Mouse (Mus musculus): Measurements from ENCODE around the gene Prep. TPM values are rescaled to one million over a fixed set of nuclear protein-coding genes. Genes with fewer than 3 reads are reported as not detected.

Gene Prep
- 10 to 100 TPM; 16.3 to 17.6 TPM for total RNA-seq (2021)
- long read RNA-seq, experiment 1, full-length matches to known transcripts, result 82 of 95 reads
- long read RNA-seq, experiment 1, partial matches to known transcripts, result 6 of 95 reads
- long read RNA-seq, experiment 1, other reads (novel, unspliced or antisense), result 7 of 95 reads
- long read RNA-seq, experiment 2, full-length matches to known transcripts, result 75 of 86 reads
- long read RNA-seq, experiment 2, partial matches to known transcripts, result 9 of 86 reads
- long read RNA-seq, experiment 2, other reads (novel, unspliced or antisense), result 2 of 86 reads

- peak; percentile 97 to 98 for DNase-seq
- intact Hi-C loops (cut with DNase I), result loop anchor here (10.0 kb wide), 1 partner anchor 1522 kb away; the partner anchor contains the start of gene 1700021F05Rik
Observed at GRCm38 (mm10) chr10:45066931-45067308, at the start of gene Prep. Prep (plus strand) TSS chr10:45067203.

GRCm38 (mm10) chr10:45017352-45017751, 49.7 kb upstream of the Prep start:
- intact Hi-C loops (cut with DNase I), result no loop called here
- DNase-seq, result no peak

DNA sequence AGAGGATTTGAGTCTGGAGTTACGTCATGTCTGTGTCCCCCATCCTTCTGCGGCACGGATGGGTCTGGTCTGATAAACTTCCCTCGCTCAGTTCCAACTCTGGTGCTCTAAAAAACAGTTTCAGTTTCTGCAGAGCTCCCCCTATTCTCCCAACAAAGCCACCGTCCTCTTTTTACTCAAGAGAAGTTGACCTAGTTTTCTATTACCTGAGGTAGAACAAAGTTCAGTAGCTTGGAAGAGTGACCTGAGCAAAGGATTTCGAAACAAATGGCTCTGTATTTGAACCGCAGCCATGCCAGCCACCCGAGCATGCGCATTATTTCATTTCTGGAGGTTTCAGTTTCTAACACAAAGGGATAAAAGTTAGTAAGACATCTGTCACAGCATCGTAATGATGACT, 49.2 kb upstream of the Prep start:
- no peak for DNase-seq
- intact Hi-C loops (cut with DNase I), result no loop called here

DNA sequence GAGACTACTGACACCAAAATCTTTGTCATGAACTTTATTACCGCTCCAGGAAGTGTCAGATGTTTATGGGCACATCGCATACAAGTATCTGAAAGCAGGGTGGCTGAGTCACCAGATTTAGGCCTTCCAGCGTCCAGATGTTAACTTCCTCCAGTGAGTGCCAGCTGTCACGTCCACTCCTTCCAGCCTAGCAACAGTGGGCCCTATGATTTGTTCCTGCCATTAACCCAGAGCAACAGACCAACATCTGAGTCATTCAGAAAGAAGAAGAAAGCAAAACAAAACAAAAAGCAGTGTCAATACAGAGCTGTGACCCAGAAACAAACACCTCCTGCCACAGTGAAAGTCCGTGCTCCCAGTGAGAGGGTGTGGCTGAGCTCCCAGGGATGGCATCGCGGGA, 47.6 kb upstream of the Prep start:
- DNase-seq, result no peak
- intact Hi-C loops (cut with DNase I), result no loop called here

DNA sequence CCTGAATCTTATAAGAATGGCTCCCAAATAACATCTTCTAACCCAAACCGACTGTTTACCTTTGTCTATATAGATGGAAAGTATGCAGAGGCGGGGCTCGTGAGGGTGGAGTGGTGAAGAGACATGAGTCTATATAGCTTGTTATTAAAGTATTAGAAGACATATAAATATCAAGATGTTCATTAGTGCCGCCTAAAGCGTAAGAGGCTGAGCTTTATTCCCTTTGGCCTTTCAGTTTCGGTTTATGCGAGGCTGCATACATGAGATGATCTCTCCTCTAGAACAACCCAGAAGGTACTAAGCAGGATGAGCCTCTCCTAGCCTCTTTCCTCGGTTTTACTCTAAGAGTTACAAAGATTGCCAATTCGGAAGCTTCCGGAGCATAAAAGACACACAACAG, 47.2 kb upstream of the Prep start:
- no peak for DNase-seq
- intact Hi-C loops (cut with DNase I), result no loop called here

DNA sequence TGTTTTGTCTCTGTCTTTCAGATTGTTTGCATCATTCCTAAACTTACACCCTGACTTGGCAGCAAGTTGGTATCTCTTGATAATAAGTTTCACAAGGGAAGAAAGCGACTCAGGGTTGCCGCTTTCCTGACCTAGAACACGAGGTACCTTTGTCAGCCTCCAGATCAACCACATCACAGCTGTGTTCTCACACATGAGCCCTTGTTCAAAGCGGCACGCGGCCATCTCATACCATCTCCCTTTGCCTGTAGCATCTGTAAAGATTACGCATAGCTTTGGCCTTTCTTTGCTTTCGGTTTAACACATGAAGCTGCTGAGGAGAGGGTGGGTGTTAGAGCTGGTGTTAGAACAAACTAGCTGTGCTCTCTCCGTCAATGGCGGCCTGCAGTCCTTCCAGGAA, 46.7 kb upstream of the Prep start:
- intact Hi-C loops (cut with DNase I), result no loop called here
- no peak for DNase-seq

DNA sequence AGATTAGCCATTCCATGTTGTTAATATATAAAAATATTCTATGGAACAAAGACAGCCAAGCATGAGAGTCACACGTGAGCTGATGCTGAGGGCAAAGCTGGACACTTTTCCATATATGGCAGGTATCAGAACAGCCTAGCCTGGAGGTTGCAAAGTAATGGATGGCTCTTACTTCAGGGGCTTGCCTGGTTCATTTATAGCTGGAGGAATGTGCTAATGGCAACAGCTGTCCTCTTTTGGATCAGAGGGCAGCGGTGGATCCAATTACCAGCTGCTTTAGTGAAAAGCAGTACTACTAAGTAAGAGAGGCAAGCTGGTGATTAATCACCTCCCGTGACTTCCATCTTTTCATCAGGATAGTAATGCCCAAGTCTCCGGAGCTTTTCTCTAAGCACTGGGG, 41.8 kb upstream of the Prep start:
- DNase-seq, result no peak
- intact Hi-C loops (cut with DNase I), result no loop called here

- intact Hi-C loops (cut with DNase I), result no loop called here
- DNase-seq, result no peak
Observed at GRCm38 (mm10) chr10:45026935-45027334, 40.1 kb upstream of the Prep start.

GRCm38 (mm10) chr10:45045268-45045928, 21.6 kb upstream of the Prep start:
- intact Hi-C loops (cut with DNase I), result loop anchor here (2.0 kb wide), 2 partner anchors 587 to 753 kb away; no protein-coding TSS in a partner anchor
- DNase-seq, result peak; percentile 76 to 84

DNA sequence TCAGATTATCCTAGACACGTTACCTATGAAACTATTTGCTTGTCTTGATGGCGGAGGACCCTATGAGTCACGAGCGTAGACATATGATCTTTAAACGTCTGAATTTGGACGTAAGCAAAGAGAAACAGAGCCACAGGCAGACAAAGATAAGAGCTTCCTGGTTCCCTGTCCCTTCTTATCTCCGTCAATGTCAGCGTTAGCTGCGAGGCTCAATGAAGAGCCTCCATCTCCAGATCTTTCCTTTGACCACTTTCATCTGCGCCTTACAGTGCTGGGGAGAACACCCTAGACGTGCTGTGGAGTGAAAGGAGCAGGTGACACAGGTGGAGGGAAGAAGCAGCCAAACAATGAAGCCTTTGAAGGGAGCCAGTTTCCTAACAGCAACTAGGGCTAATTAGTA, 18.8 kb upstream of the Prep start:
- no peak for DNase-seq
- intact Hi-C loops (cut with DNase I), result no loop called here

- intact Hi-C loops (cut with DNase I), result no loop called here
- DNase-seq, result peak in 1 of 2 experiments; percentile 21
Observed at GRCm38 (mm10) chr10:45048622-45049021, 18.4 kb upstream of the Prep start.

- DNase-seq, result peak; percentile 75 to 84
- intact Hi-C loops (cut with DNase I), result loop anchor here (5.0 kb wide), 1 partner anchor 321 kb away; no protein-coding TSS in a partner anchor
Observed at GRCm38 (mm10) chr10:45051125-45051744, 15.8 kb upstream of the Prep start.

DNA sequence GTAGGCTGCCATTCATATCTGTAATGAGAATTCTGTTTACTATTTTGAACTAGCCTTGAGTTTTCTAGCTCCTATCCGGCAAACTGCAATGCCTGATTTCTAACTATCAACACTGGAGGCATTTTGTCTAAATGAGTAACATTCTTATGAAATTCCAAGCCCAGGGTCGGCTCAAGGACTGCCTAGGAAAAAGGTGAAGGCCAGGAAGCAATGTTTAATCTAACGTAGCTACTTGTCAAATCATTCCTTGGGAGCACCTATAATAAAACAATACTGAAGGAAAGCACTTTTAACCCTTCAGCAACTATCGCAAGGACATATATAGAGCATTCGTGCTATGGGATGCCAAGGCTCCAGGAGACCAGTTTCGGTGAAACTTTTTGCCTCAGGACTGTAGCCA, 8.6 kb upstream of the Prep start:
- DNase-seq, result no peak
- intact Hi-C loops (cut with DNase I), result no loop called here

DNA sequence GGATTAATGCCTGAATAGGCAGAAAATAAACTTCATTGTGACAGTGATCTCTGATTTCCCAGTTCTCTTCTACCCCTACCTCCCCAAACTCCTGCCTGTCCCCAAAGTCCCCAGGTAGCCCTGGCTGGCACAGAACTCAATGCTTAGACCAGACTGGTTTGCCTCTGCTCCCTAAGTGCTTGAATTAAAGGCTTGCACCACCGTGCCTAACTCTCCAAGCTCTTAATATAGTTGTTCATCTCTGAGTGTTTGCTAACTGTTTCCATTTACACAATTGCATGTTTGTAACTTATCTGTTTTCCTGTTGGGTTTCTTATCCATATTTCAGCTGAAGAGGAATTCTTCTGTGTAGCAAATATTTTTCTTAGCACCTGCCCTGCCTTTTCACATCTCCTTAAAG, 6.2 kb upstream of the Prep start:
- intact Hi-C loops (cut with DNase I), result loop anchor here (10.0 kb wide), 1 partner anchor 1516 kb away; the partner anchor contains the start of gene 1700021F05Rik
- no peak for DNase-seq

DNA sequence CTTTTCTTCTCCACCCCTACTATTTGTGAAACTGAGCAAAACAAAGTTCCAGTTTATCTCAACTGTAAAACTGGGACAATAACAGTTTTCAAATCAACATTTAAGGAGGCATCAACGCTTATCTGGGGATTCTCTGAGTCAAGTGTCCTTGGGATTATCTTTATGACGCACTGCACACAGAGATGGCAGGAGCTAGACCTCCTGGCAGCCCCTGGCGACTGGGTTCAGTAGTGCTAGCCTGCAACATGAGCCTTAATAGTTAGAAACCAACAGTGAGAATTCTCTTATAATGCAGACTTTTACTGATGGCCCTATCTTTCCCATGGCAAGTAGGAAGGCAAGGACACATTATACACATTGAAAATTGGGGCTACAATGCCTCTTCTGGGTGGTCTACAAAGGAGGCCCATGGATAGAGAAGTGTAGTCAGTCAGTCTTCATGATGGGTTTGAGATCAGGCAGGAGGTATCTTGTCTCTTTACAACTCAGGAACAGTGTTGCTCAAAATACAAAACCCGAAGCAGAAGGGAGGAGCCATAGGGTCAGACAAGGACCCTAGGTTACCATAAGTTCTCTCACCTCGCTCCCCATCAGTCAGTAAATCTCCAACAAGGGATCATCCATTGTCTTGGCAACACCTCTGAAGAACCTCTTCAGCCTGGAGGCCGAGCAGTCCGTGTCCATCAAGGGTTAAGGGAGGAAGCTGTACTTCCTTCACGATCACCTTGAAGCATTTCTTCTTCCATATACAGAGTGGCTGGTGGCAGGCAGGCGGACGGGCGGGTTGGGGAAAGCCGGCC, 672 bp upstream of the Prep start:
- intact Hi-C loops (cut with DNase I), result loop anchor here (10.0 kb wide), 1 partner anchor 1522 kb away; the partner anchor contains the start of gene 1700021F05Rik
- DNase-seq, result no peak

DNA sequence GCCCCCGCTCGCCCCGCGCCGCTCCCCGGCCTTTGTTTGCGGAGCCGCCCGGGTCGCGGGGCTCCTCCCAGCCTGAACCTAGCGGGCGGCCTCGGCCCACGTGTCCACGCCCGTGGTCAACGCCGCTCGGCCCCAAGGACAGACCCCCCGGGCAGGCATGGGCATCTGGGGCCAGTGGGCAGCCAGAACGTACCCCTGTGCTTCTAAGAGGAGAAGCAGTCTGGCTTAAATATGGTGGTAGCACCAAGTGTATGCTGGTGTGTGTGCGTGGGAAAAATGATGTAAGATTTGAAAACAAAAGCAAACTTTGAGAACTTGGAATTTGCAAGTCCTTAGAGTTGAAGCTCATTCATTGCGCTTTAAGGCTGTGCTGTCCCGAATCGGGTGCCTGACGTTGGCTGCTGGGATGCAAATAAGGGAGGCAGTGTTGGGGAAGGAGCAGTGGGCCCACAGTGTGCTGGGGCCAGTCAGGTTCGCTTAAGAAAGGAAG, 478 bp downstream of the Prep start:
- no peak for DNase-seq
- intact Hi-C loops (cut with DNase I), result loop anchor here (10.0 kb wide), 1 partner anchor 1523 kb away; the partner anchor contains the start of gene 1700021F05Rik

GRCm38 (mm10) chr10:45069557-45069956, 2.6 kb downstream of the Prep start:
- DNase-seq, result no peak
- intact Hi-C loops (cut with DNase I), result loop anchor here (10.0 kb wide), 1 partner anchor 1525 kb away; the partner anchor contains the start of gene 1700021F05Rik

GRCm38 (mm10) chr10:45070362-45070761, 3.4 kb downstream of the Prep start:
- intact Hi-C loops (cut with DNase I), result no loop called here

GRCm38 (mm10) chr10:45070929-45071813, 4.2 kb downstream of the Prep start:
- no peak for DNase-seq
- intact Hi-C loops (cut with DNase I), result no loop called here

More at GRCm38 (mm10) chr10:45070362-45070761, 3.4 kb downstream of the Prep start:
- peak in 1 of 2 experiments; percentile 34 for DNase-seq

Measured in heart, postnatal 14 days (tissue).